Mouse (Mus musculus) ES-Bruce4 (cell line): ENCODE measurements at regions not wholly inside any gene's neighbourhood (a gene's known extent, or its start where the extent isn't known, plus 50 kb on each side); places are given as distances from the start of the nearest gene placed in this dataset.

Experiments
- H3K27ac ChIP-seq: 2 replicates; pipeline ENCODE4 v1.5.1; 2012; ENCODE audit warnings: low read length, inconsistent platforms; ENCODE audit not compliant: insufficient read depth
- H3K27me3 ChIP-seq: 2 replicates; pipeline ENCODE4 v1.6.1; 2012; ENCODE audit warnings: mild to moderate bottlenecking, low read length, inconsistent platforms; ENCODE audit not compliant: control insufficient read depth, poor library complexity, insufficient read depth, severe bottlenecking
- H3K36me3 ChIP-seq: 2 replicates; pipeline ENCODE4 v1.6.1; 2012; ENCODE audit warnings: inconsistent platforms, mild to moderate bottlenecking, low read length, moderate library complexity; ENCODE audit not compliant: control insufficient read depth, poor library complexity, insufficient read depth, severe bottlenecking
- H3K4me1 ChIP-seq: one replicate; pipeline ENCODE4 v1.8.1; 2011; ENCODE audit warnings: low read length; ENCODE audit not compliant: control insufficient read depth, insufficient read depth
- H3K4me3 ChIP-seq: 2 replicates; pipeline ENCODE4 v1.5.1; 2011; ENCODE audit warnings: low read depth, mild to moderate bottlenecking, low read length
- H3K9ac ChIP-seq: 2 replicates; pipeline ENCODE4 v1.6.1; 2012; ENCODE audit warnings: low read depth, mild to moderate bottlenecking, inconsistent platforms; ENCODE audit not compliant: poor library complexity, severe bottlenecking
- H3K9me3 ChIP-seq: replicated peaks from 2 replicates; pipeline ENCODE4 v1.6.1; 2012; ENCODE audit warnings: mild to moderate bottlenecking, low read length, inconsistent platforms; ENCODE audit not compliant: control insufficient read depth, poor library complexity, insufficient read depth, severe bottlenecking
- CTCF ChIP-seq: IDR thresholded peaks from one replicate; pipeline ENCODE4 v1.8.1; 2011; ENCODE audit warnings: low read depth, low read length
- EP300 ChIP-seq: IDR thresholded peaks from 2 replicates; pipeline ENCODE4 v1.6.1; 2011; ENCODE audit warnings: low read depth, low read length; ENCODE audit not compliant: insufficient read depth
- POLR2A ChIP-seq: IDR thresholded peaks from one replicate; pipeline ENCODE4 v1.8.1; 2011; ENCODE audit warnings: low read length; ENCODE audit not compliant: insufficient read depth

GRCm38 (mm10) chr13:82483265-82483929 is 700.5 kb downstream of the Cetn3 start:
- Histone ChIP-seq H3K9ac (no peak overlapping the region), H3K27ac (no peak overlapping the region)

DNA sequence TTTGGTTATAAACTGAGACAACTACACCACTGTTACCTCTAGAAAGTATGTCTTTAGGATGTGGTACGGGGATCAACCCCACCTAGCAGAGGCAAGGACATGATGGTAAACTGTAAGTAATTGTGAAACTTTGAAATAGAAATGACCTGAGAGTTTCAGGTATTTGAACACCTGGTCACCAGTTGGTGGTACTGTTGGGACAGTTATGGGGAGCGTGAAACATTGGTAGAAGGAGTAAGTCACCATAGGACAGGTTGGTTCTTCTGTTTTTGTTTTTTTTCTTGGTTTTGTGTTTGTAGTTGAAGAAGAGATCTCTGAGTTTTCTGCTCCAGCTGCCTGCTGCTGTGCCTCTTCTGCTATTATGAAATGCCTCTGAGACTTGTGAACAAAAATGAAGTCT is 713.7 kb downstream of the Cetn3 start:
- Histone ChIP-seq H3K9me3 (no peaks in the 10 kb centered on the region), H3K27me3 (no peaks in the 10 kb centered on the region), H3K9ac (no peak overlapping the region), H3K4me1 (no peaks in the 10 kb centered on the region), H3K27ac (no peak overlapping the region), H3K36me3 (no peaks in the 10 kb centered on the region), H3K4me3 (no peak overlapping the region)
- TF ChIP-seq EP300 (no peak), CTCF (no peak), POLR2A (no peak)

More at GRCm38 (mm10) chr13:82483265-82483929, 700.5 kb downstream of the Cetn3 start:
- Histone ChIP-seq H3K4me1 (no peaks in the 10 kb centered on the region), H3K27me3 (no peaks in the 10 kb centered on the region), H3K4me3 (no peak overlapping the region), H3K36me3 (no peaks in the 10 kb centered on the region), H3K9me3 (no peaks in the 10 kb centered on the region)
- no peak for TF ChIP-seq CTCF
- no peak for TF ChIP-seq EP300
- no peak for TF ChIP-seq POLR2A

GRCm38 (mm10) chr13:82508176-82508575 is 725.3 kb downstream of the Cetn3 start:
- Histone ChIP-seq H3K4me1 (no peaks in the 10 kb centered on the region), H3K27me3 (no peaks in the 10 kb centered on the region), H3K27ac (no peak overlapping the region), H3K9me3 (no peaks in the 10 kb centered on the region), H3K36me3 (no peaks in the 10 kb centered on the region), H3K9ac (no peak overlapping the region), H3K4me3 (no peak overlapping the region)
- TF ChIP-seq POLR2A (no peak), CTCF (no peak), EP300 (no peak)

GRCm38 (mm10) chr13:82509512-82509911 is 726.6 kb downstream of the Cetn3 start:
- Histone ChIP-seq H3K27ac (no peak overlapping the region), H3K4me3 (no peak overlapping the region), H3K9ac (no peak overlapping the region), H3K36me3 (no peaks in the 10 kb centered on the region), H3K27me3 (no peaks in the 10 kb centered on the region), H3K9me3 (no peaks in the 10 kb centered on the region), H3K4me1 (no peaks in the 10 kb centered on the region)
- TF ChIP-seq CTCF (no peak), POLR2A (no peak), EP300 (no peak)
